Mouse (Mus musculus) CH12.LX (cell line): ENCODE data around the gene Senp1. TPM values are rescaled to one million over a fixed set of nuclear protein-coding genes. Genes with fewer than 3 reads are reported as not detected.

Experiments used
- DNase-seq: peaks from one replicate; pipeline ENCODE4 v3.0.0-alpha.2; 2013; ENCODE audit errors: extremely low read depth
- H3K27ac ChIP-seq: 2 replicates; pipeline ENCODE4 v1.5.1; 2012; ENCODE audit warnings: low read depth, mild to moderate bottlenecking, control low read depth, moderate library complexity; ENCODE audit not compliant: insufficient read depth
- H3K27me3 ChIP-seq: replicated peaks from 2 replicates; pipeline ENCODE3; 2012; ENCODE audit warnings: inconsistent platforms
- H3K36me3 ChIP-seq, 2 experiments: replicated peaks in 1 of 2; 2 replicates each; pipeline versions ENCODE3 to v1.6.1; 2012; ENCODE audit warnings: inconsistent platforms in 1 of 2, low read length in 1 of 2, mild to moderate bottlenecking in 1 of 2, mixed read lengths in 1 of 2, moderate library complexity in 1 of 2; ENCODE audit not compliant: control insufficient read depth in 1 of 2, insufficient read depth in 1 of 2
- H3K4me1 ChIP-seq, 2 experiments: 2 replicates each; pipeline ENCODE4 v1.6.1; 2012; ENCODE audit warnings: inconsistent platforms in 1 of 2, moderate library complexity in 1 of 2; ENCODE audit not compliant: insufficient read depth in 2 of 2, control insufficient read depth in 1 of 2
- H3K4me2 ChIP-seq: 2 replicates; pipeline ENCODE4 v1.6.1; 2012; ENCODE audit warnings: low read depth, mild to moderate bottlenecking, control low read depth; ENCODE audit not compliant: poor library complexity, insufficient read depth, severe bottlenecking
- H3K4me3 ChIP-seq, 3 experiments: fragments of 150-350 bp in 1 of 3; sonication (generic) in 1 of 3; replicated peaks in 1 of 3; 2 replicates each; pipeline versions ENCODE3 to v1.5.1; 2011 to 2012; ENCODE audit warnings: low read depth in 2 of 3, low read length in 2 of 3, mild to moderate bottlenecking in 2 of 3, moderate library complexity in 2 of 3, control low read depth in 1 of 3, improper control_type of control experiment in 1 of 3, inconsistent platforms in 1 of 3, mixed read lengths in 1 of 3; ENCODE audit not compliant: poor library complexity in 1 of 3
- H3K79me2 ChIP-seq: replicated peaks from 2 replicates; pipeline ENCODE4 v1.6.1; 2012; ENCODE audit warnings: mild to moderate bottlenecking, moderate library complexity; ENCODE audit not compliant: control insufficient read depth, poor library complexity, insufficient read depth, severe bottlenecking; ENCODE audit errors: extremely low read depth
- H3K9ac ChIP-seq: 2 replicates; pipeline ENCODE4 v1.6.1; 2012; ENCODE audit warnings: low read depth, mild to moderate bottlenecking, control low read depth, moderate library complexity; ENCODE audit not compliant: insufficient read depth
- H3K9me3 ChIP-seq: replicated peaks from 2 replicates; pipeline ENCODE3; 2012; ENCODE audit warnings: low read length, inconsistent platforms, mixed read lengths
- BHLHE40 ChIP-seq: IDR thresholded peaks from 2 replicates; pipeline ENCODE4 v1.6.1; 2011; ENCODE audit warnings: mild to moderate bottlenecking, low read depth, low read length, improper control_type of control experiment
- CHD1 ChIP-seq: IDR thresholded peaks from 2 replicates; pipeline ENCODE4 v1.6.1; 2012; ENCODE audit warnings: low read depth, low read length, improper control_type of control experiment, inconsistent platforms
- CTCF ChIP-seq, 2 experiments: IDR thresholded peaks in 1 of 2; conservative IDR thresholded peaks in 1 of 2; 2 replicates each; pipeline ENCODE4 v1.5.1; 2011 to 2012; ENCODE audit warnings: low read depth in 2 of 2, low read length in 2 of 2, improper control_type of control experiment in 1 of 2, inconsistent platforms in 1 of 2, mild to moderate bottlenecking in 1 of 2, moderate library complexity in 1 of 2
- JUND ChIP-seq: conservative IDR thresholded peaks from 2 replicates; pipeline ENCODE4 v1.6.1; 2011; ENCODE audit warnings: low read depth, low read length, improper control_type of control experiment
- KAT2A ChIP-seq: IDR thresholded peaks from 2 replicates; pipeline ENCODE4 v1.6.1; 2012; ENCODE audit warnings: low read length, improper control_type of control experiment, inconsistent platforms; ENCODE audit not compliant: insufficient replicate concordance
- MEF2A ChIP-seq: IDR thresholded peaks from 2 replicates; pipeline ENCODE4 v1.6.1; 2014; ENCODE audit warnings: low read depth, mild to moderate bottlenecking, inconsistent platforms, low read length, improper control_type of control experiment, borderline replicate concordance
- MYC ChIP-seq: IDR thresholded peaks from 2 replicates; pipeline ENCODE4 v1.6.1; 2011; ENCODE audit warnings: low read depth, mild to moderate bottlenecking, improper control_type of control experiment, low read length
- NELFE ChIP-seq: IDR thresholded peaks from 2 replicates; pipeline ENCODE4 v1.6.1; 2011; ENCODE audit warnings: low read depth, low read length, improper control_type of control experiment
- POLR2A ChIP-seq: IDR thresholded peaks from 2 replicates; pipeline ENCODE4 v1.6.1; 2011; ENCODE audit warnings: low read depth, mild to moderate bottlenecking, improper control_type of control experiment, low read length
- POLR2AphosphoS2 ChIP-seq: IDR thresholded peaks from 2 replicates; pipeline ENCODE4 v1.6.1; 2011; ENCODE audit warnings: low read depth, low read length, improper control_type of control experiment
- SIN3A ChIP-seq: IDR thresholded peaks from 2 replicates; pipeline ENCODE4 v1.6.1; 2012; ENCODE audit warnings: low read length, improper control_type of control experiment, inconsistent platforms
- TCF12 ChIP-seq: IDR thresholded peaks from 2 replicates; pipeline ENCODE4 v1.6.1; 2014; ENCODE audit warnings: low read depth, mild to moderate bottlenecking, inconsistent platforms, low read length, improper control_type of control experiment
- USF1 ChIP-seq: IDR thresholded peaks from 2 replicates; pipeline ENCODE4 v1.6.1; 2014; ENCODE audit warnings: low read depth, mild to moderate bottlenecking, inconsistent platforms, low read length, improper control_type of control experiment
- ZKSCAN1 ChIP-seq: IDR thresholded peaks from 2 replicates; pipeline ENCODE4 v1.6.1; 2012; ENCODE audit warnings: low read depth, inconsistent platforms, low read length, improper control_type of control experiment, borderline replicate concordance
- dilution Hi-C: fragments of 300-500 bp; cut with MboI; formaldehyde crosslinking; loops from 2 replicates; pipeline ENCODE4 v1.14.3; 2020; ENCODE audit warnings: low sequenced_read_pairs; ENCODE audit not compliant: extremely low pct_unique_long_range_greater_than_20kb, extremely low pct_ligation_motif_present
- in situ Hi-C: fragments of 300-500 bp; cut with MboI; formaldehyde crosslinking; loops from 3 replicates; pipeline ENCODE4 v1.14.3; 2019; ENCODE audit warnings: low sequenced_read_pairs, low pct_ligation_motif_present, low pct_unique_long_range_greater_than_20kb, mixed read lengths
- polyA plus RNA-seq: library from polyadenylated mRNA; unstranded; fragments of >175 nt; gene quantifications from 2 replicates; pipeline ENCODE4 v1.2.1, GENCODE M21; 2012; ENCODE audit warnings: low read depth; ENCODE audit not compliant: insufficient read length
- total RNA-seq, 2 experiments: library from RNA; depleted of rRNA; stranded (reverse); fragments of 300-350 nt in 1 of 2; fragments of >200 nt in 1 of 2; gene quantifications; 2 replicates each; pipeline ENCODE4 v1.2.3; 2012 to 2014

Senp1 gene
- total and polyA plus RNA-seq, 3 experiments: 14.9 to 38.5 (median 23.3) TPM

DNA sequence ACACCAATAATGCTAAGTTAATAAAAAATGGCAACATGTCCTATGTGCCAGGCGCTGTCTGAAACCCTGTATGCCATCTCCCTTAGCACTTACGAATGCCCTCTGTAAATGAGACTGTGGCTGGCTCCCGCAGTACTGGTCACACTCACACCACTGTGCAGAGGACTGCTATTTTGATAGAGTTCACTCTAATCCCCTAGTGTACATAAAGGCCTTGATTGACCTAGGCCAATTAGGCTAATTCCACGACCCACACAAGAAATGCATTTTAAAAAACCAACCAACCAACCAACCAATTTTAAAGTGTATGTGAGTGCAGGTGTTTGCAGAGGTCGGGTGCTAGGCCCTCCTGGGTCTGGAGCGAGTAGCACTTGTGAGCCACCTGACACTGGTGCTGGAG lies 63.7 kb downstream of the Senp1 start:
- H3K9me3 ChIP-seq: no peaks in the 10 kb centered on the region
- TF ChIP-seq ZKSCAN1: no peak
- TF ChIP-seq POLR2AphosphoS2: no peak
- no peak for TF ChIP-seq MYC
- TF ChIP-seq BHLHE40: no peak
- no peak for TF ChIP-seq CHD1
- no peak for TF ChIP-seq USF1
- TF ChIP-seq, all 38 proteins: peak for 0
- Histone ChIP-seq H3K4me2 (no peak overlapping the region), H3K27ac (no peak overlapping the region), H3K4me3 (no peak overlapping the region), H3K4me1 (0 out of 4 replicates have a peak, but pooled peaks cover 0 to under 1% of the 10 kb centered on the region in 2 experiments), H3K9ac (no peak overlapping the region), H3K36me3 (peaks cover 7 to 30% of the 10 kb centered on the region in 2 experiments), H3K79me2 (no peaks in the 10 kb centered on the region), H3K27me3 (peaks cover 26% of the 10 kb centered on the region)
- no peak for DNase-seq
- dilution Hi-C loops: no loop called here
- in situ Hi-C loops: no loop called here

DNA sequence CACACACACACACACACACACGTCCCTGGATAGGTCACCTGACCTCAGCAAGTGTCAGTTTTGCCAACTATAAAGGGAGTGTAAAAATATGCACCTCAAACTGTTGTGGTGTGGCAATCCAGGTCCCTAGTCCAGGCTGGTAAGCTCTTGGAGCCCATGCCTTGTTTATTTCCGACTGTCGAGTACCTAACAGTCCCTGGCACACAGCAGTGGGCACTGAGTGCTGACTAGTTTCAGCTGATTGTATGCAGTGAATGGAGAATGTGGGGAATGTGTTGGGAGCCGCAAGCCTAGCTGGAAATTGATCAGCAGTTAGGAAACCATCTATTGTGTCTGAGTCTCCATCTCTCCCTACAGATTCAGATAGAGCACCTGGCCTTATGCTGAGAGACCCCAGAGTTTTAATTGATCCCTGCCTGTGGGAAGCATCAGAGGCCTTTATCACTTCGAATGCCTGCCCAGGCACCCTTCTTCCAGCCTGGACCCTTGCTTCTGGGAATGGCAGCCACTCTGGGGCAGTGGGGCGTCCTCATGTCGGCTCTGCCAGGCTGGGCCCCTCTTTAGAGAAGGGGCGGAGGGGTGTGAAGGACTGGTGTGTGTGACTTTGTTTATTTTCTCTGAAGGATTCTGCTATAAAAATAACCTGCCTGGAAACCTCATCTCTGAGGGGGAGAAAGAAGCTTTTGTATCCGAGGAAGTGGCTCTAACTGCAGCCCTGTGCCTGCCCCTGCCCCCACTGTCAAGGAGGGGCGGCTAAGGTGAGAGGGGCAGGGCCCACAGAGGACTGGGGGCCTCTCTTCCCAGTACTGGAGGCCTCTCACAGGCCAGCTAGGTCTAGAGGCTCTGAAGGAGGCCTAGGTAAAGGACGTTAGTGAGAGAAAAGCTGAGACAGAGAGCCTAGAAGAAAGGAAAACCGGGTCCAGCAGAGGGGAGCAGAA lies 66.3 kb downstream of the Senp1 start:
- in situ Hi-C loops: no loop called here
- Histone ChIP-seq H3K36me3 (peaks cover 0 to 11% of the 10 kb centered on the region in 2 experiments), H3K27me3 (peaks cover 41% of the 10 kb centered on the region), H3K4me3 (no peak overlapping the region), H3K9ac (no peak overlapping the region), H3K27ac (no peak overlapping the region), H3K4me1 (0 out of 4 replicates have a peak, but pooled peaks cover 0 to 2% of the 10 kb centered on the region in 2 experiments), H3K4me2 (no peak overlapping the region), H3K79me2 (no peaks in the 10 kb centered on the region), H3K9me3 (no peaks in the 10 kb centered on the region)
- DNase-seq: no peak
- dilution Hi-C loops: no loop called here
- TF ChIP-seq POLR2A: no peak
- no peak for TF ChIP-seq CTCF (conservative IDR thresholded peaks at IDR 0.05 in 1 of 2, IDR thresholded peaks at IDR 0.05 in 1 of 2; ENCODE audit: low read depth in 2 of 2, low read length in 2 of 2)
- no peak for TF ChIP-seq NELFE
- TF ChIP-seq TCF12: no peak
- TF ChIP-seq ZKSCAN1: no peak
- TF ChIP-seq JUND: no peak
- no peak for TF ChIP-seq BHLHE40
- TF ChIP-seq KAT2A: no peak
- TF ChIP-seq MEF2A: no peak
- no peak for TF ChIP-seq SIN3A
